Mouse (Mus musculus) lung, embryonic 16.5 days (tissue): ENCODE measurements at regions not wholly inside any gene's neighbourhood (a gene's known extent, or its start where the extent isn't known, plus 50 kb on each side); places are given as distances from the start of the nearest gene placed in this dataset.

ENCODE experiments used
- ATAC-seq: fragments of 200-750 bp; cut with Nextera tagmentation; 2 replicates; pipeline ENCODE4 v1.8.0; 2017; ENCODE audit warnings: low read depth, mild to moderate bottlenecking, moderate library complexity
- H3K27ac ChIP-seq: fragments of 300-500 bp; sonication (generic); 2 replicates; pipeline ENCODE4 v1.5.1; 2014; ENCODE audit warnings: mild to moderate bottlenecking, control low read depth, low read length
- H3K27me3 ChIP-seq: fragments of 300-500 bp; sonication (generic); 2 replicates; pipeline ENCODE4 v1.6.1; 2014; ENCODE audit warnings: low read depth, low read length, mixed read lengths; ENCODE audit not compliant: control insufficient read depth, insufficient read depth
- H3K36me3 ChIP-seq: fragments of 300-500 bp; sonication (generic); 2 replicates; pipeline ENCODE4 v1.6.1; 2014; ENCODE audit warnings: low read length; ENCODE audit not compliant: control insufficient read depth, insufficient read depth
- H3K4me1 ChIP-seq: fragments of 300-500 bp; sonication (generic); replicated peaks from 2 replicates; pipeline ENCODE4 v1.6.1; 2014; ENCODE audit warnings: low read length, mixed read lengths; ENCODE audit not compliant: control insufficient read depth, insufficient read depth
- H3K4me2 ChIP-seq: fragments of 300-500 bp; sonication (generic); 2 replicates; pipeline ENCODE4 v1.6.1; 2014; ENCODE audit warnings: low read depth, low read length, control low read depth
- H3K4me3 ChIP-seq: fragments of 300-500 bp; sonication (generic); 2 replicates; pipeline ENCODE4 v1.5.1; 2014; ENCODE audit warnings: mild to moderate bottlenecking, low read length, control low read depth
- H3K9ac ChIP-seq: fragments of 300-500 bp; sonication (generic); 2 replicates; pipeline ENCODE4 v1.6.1; 2014; ENCODE audit warnings: low read length, control low read depth
- H3K9me3 ChIP-seq: fragments of 300-500 bp; sonication (generic); 2 replicates; pipeline ENCODE4 v1.6.1; 2016; ENCODE audit warnings: low read length; ENCODE audit not compliant: control insufficient read depth
- WGBS: fragments of 180-500 bp; shearing (Covaris S2); extraction: QIAGEN DNeasy Blood & Tissue Kit; methylation state at CpG from one replicate; pipeline ENCODE4 v1.1.7; 2014; 5-methylcytosine and 5-hydroxymethylcytosine counted together

DNA sequence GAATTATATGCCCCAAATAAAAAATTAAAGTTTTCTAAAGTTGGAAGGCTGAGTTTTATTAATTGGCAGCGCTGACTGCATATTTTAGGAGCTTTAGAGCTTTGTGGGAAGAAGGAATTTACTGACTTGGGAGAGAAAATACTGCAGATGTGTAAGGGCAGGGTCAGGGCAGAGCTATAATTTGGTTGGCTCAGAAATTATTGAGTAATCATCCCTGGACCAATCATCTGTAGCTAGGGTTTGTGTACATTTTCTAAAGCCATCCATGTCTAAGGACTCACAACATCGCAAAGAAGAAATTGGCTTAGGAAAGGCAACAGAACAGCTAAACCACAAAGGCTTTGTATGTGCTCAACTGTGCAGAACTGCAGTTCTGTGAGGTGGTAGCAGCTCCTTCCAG lies 143.3 kb downstream of the Nedd1 start:
- WGBS = 79% methylated on average over 2 of the region's 2 CpGs
- no peak overlapping the region for H3K9ac ChIP-seq
- no peak overlapping the region for H3K27ac ChIP-seq
- H3K4me3 ChIP-seq = no peak overlapping the region
- H3K27me3 ChIP-seq = no peaks in the 10 kb centered on the region
- H3K4me1 ChIP-seq = no peaks in the 10 kb centered on the region
- ATAC-seq = no peak
- H3K36me3 ChIP-seq = no peaks in the 10 kb centered on the region
- H3K4me2 ChIP-seq = no peak overlapping the region
- H3K9me3 ChIP-seq = no peaks in the 10 kb centered on the region

- no peaks in the 10 kb centered on the region for H3K27me3 ChIP-seq
- no peak overlapping the region for H3K27ac ChIP-seq
- ATAC-seq = no peak
- H3K4me1 ChIP-seq = no peaks in the 10 kb centered on the region
- H3K9ac ChIP-seq = no peak overlapping the region
- no peak overlapping the region for H3K4me3 ChIP-seq
- H3K36me3 ChIP-seq = no peaks in the 10 kb centered on the region
- no peaks in the 10 kb centered on the region for H3K9me3 ChIP-seq
- H3K4me2 ChIP-seq = no peak overlapping the region
Observed at GRCm38 (mm10) chr10:92570496-92570895, 151.7 kb downstream of the Nedd1 start.

GRCm38 (mm10) chr10:92557463-92557862 lies 164.8 kb downstream of the Nedd1 start:
- no peaks in the 10 kb centered on the region for H3K27me3 ChIP-seq
- WGBS = 57% methylated on average over 4 of the region's 4 CpGs
- H3K27ac ChIP-seq = no peak overlapping the region
- H3K4me3 ChIP-seq = no peak overlapping the region
- H3K36me3 ChIP-seq = no peaks in the 10 kb centered on the region
- no peaks in the 10 kb centered on the region for H3K9me3 ChIP-seq
- H3K4me1 ChIP-seq = peaks cover 5% of the 10 kb centered on the region; the same call in 1 of the 2 replicates
- H3K4me2 ChIP-seq = no peak overlapping the region
- no peak overlapping the region for H3K9ac ChIP-seq
- no peak for ATAC-seq

DNA sequence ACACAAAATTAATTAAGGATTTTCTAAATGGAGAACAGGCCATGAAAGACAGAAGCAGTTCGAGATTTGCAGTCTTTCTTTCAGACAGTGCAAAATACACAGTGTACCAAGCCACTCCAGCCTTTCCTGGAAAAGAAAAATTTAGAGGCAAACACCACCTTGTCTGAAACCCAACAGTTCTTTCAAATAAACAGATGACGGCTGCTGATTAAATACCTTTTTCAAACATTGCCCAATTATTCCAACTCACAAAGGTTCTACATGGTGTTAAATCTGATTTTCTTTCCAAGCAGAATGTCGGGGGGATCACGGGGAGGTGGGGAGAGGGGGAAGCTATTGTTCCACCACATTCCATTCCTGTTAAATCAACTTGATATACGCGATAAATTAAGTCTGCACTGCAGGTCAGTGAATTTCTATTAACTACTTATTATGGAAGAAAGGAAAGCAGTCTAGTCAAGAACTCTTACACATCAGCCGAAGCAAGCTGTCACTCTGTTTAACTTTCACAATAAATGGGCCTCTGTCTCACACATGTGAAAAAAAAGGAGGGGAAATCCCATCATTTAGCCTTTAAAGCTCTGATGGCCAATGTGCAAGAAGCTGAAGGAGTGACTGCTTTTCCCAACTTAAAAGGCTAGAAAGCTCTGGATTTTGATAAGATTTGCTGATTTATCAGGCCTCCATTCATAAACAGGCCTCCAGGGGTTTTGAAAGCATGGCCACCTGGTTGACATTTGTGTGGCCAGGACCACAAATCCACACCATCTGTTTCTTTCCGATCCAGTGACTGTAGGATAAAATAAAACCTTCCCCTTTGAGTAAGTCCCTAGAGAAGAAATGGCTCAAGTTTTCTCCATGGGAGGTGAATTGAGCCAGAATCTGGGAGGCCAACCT lies 165.4 kb downstream of the Nedd1 start:
- WGBS = 17% methylated on average over 8 of the region's 8 CpGs
- Histone ChIP-seq H3K4me3 (peak overlapping the region; percentile 0; the same call in 1 of the 2 replicates), H3K36me3 (no peaks in the 10 kb centered on the region), H3K4me1 (peaks cover 5% of the 10 kb centered on the region; the same call in 1 of the 2 replicates), H3K9me3 (no peaks in the 10 kb centered on the region), H3K4me2 (peak overlapping the region; percentile 36), H3K27me3 (no peaks in the 10 kb centered on the region), H3K27ac (peak overlapping the region; percentile 33), H3K9ac (no peak overlapping the region)
- peak; percentile 60 for ATAC-seq

GRCm38 (mm10) chr10:92555727-92556525 lies 166.3 kb downstream of the Nedd1 start:
- Histone ChIP-seq H3K4me2 (peak overlapping the region; percentile 36), H3K9ac (no peak overlapping the region), H3K4me1 (peaks cover 5% of the 10 kb centered on the region; the same call in 1 of the 2 replicates), H3K4me3 (no peak overlapping the region), H3K27ac (peak overlapping the region; percentile 33), H3K27me3 (no peaks in the 10 kb centered on the region), H3K36me3 (no peaks in the 10 kb centered on the region), H3K9me3 (no peaks in the 10 kb centered on the region)
- ATAC-seq = no peak
- WGBS = 36% methylated on average over 13 of the region's 13 CpGs

DNA sequence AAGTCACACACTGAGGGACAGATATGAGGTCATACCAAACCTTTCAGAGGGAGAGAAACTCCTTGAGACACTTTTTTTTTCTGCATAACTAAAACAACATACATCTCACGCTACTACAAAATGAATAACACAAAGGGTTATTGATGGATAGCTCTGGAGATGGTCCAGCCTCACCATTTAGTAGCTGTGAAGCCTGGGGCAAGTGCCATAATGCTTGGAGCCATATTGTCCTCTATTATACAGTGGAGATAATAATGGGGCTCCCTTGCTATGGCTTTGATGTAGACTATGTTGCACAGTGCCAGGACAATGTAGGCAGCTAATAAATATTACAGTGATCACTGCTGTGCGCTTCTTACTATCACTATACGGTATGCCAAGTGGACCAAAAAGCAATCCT lies 168.3 kb downstream of the Nedd1 start:
- Histone ChIP-seq H3K4me2 (no peak overlapping the region), H3K27me3 (no peaks in the 10 kb centered on the region), H3K9me3 (no peaks in the 10 kb centered on the region), H3K9ac (no peak overlapping the region), H3K4me3 (no peak overlapping the region), H3K27ac (no peak overlapping the region), H3K36me3 (no peaks in the 10 kb centered on the region), H3K4me1 (peaks cover 5% of the 10 kb centered on the region; the same call in 1 of the 2 replicates)
- no peak for ATAC-seq
- 68% methylated on average over 3 of the region's 3 CpGs for WGBS

DNA sequence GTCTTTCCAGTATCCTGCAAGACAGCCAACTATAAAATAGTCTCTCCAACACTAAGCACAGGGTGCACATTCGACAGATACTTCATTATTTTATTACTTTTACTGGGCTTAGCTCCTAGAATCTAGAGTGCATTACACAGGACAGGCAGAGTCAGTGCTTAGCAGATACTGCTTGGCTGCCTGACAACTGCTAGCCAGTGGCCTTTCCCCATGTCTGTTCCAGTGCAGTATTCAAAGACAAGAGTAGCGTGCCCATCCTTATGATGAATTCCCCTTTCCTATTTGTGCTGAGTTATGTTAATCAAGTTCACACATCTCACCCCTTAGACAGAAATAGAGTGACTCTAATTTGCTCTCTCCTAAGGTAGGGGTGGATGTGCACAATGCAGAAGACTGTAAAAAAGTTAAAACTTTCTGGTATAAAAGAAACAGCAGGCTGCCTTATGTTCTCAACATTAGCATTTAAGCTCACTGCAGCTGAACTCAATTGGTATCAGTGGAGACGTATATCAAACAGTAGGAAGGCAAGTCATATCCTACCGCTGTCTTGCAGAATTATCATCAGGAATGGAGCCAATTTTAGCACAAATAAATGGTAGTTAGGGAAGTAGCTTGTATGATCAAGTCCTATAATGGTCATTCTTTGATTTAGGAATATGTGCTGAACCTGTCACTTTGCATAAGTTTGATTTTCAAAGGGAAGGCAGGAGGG lies 173.2 kb downstream of the Nedd1 start:
- Histone ChIP-seq H3K4me2 (no peak overlapping the region), H3K36me3 (no peaks in the 10 kb centered on the region), H3K4me1 (no peaks in the 10 kb centered on the region), H3K27ac (no peak overlapping the region), H3K4me3 (no peak overlapping the region), H3K9me3 (no peaks in the 10 kb centered on the region), H3K9ac (no peak overlapping the region), H3K27me3 (no peaks in the 10 kb centered on the region)
- no peak for ATAC-seq
- WGBS = 54% methylated on average over 4 of the region's 4 CpGs

DNA sequence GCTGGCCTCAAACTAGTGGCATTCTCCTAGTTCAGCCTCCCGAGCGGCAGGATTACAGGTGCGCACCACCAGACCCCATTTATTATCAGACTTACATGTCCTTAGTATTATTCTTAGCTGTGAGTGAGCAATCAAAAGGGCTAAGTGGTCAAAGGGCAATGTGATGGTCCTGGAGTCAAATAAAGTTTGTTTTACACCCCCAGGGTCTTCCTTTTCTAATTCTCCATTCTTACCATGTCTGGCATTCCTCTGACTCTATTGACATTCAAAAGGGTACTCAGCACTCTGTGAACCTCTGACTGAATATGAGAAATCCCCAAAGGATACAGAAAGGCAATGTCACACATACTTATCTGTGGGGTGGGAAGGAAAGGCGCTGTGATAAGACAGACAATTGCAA lies 183.8 kb downstream of the Nedd1 start:
- Histone ChIP-seq H3K27me3 (no peaks in the 10 kb centered on the region), H3K9ac (no peak overlapping the region), H3K27ac (no peak overlapping the region), H3K36me3 (no peaks in the 10 kb centered on the region), H3K4me2 (no peak overlapping the region), H3K4me1 (no peaks in the 10 kb centered on the region), H3K4me3 (no peak overlapping the region), H3K9me3 (no peaks in the 10 kb centered on the region)
- no peak for ATAC-seq
- 80% methylated on average over 4 of the region's 4 CpGs for WGBS

DNA sequence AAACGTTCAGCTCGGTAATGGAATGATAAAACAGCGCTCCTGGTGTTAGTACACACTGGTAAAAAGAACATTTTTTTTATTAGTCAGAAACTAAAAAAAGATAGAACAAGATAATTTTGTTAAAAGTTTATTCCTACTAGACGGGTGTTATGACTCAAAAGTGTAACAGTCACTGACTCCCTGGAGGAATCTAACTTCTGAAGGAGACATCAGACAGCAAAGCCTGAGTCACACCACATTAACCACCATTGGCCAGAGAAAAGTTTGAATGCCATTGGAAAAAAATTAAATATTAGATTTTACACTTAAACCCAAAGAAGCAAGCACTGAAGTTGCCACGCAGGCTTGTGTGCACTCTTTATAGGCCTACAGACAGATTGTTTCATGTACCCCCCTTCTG lies 205.3 kb downstream of the Nedd1 start:
- H3K36me3 ChIP-seq = no peaks in the 10 kb centered on the region
- no peak overlapping the region for H3K9ac ChIP-seq
- H3K27me3 ChIP-seq = no peaks in the 10 kb centered on the region
- H3K4me3 ChIP-seq = no peak overlapping the region
- H3K4me1 ChIP-seq = no peaks in the 10 kb centered on the region
- no peak overlapping the region for H3K27ac ChIP-seq
- WGBS = 61% methylated on average over 5 of the region's 5 CpGs
- H3K9me3 ChIP-seq = no peaks in the 10 kb centered on the region
- no peak overlapping the region for H3K4me2 ChIP-seq
- no peak for ATAC-seq
